Mouse (Mus musculus) lung, embryonic 16.5 days (tissue): ENCODE measurements at regions not wholly inside any gene's neighbourhood (a gene's known extent, or its start where the extent isn't known, plus 50 kb on each side); places are given as distances from the start of the nearest gene placed in this dataset.
A peak's percentile ranks its signal among the peaks of the same experiment; 100 is the strongest.

ENCODE experiments used
- ATAC-seq: fragments of 200-750 bp; cut with Nextera tagmentation; 2 replicates; pipeline ENCODE4 v1.8.0; 2017; ENCODE audit warnings: low read depth, mild to moderate bottlenecking, moderate library complexity
- H3K27ac ChIP-seq: fragments of 300-500 bp; sonication (generic); 2 replicates; pipeline ENCODE4 v1.5.1; 2014; ENCODE audit warnings: mild to moderate bottlenecking, control low read depth, low read length
- H3K27me3 ChIP-seq: fragments of 300-500 bp; sonication (generic); 2 replicates; pipeline ENCODE4 v1.6.1; 2014; ENCODE audit warnings: low read depth, low read length, mixed read lengths; ENCODE audit not compliant: control insufficient read depth, insufficient read depth
- H3K36me3 ChIP-seq: fragments of 300-500 bp; sonication (generic); 2 replicates; pipeline ENCODE4 v1.6.1; 2014; ENCODE audit warnings: low read length; ENCODE audit not compliant: control insufficient read depth, insufficient read depth
- H3K4me1 ChIP-seq: fragments of 300-500 bp; sonication (generic); replicated peaks from 2 replicates; pipeline ENCODE4 v1.6.1; 2014; ENCODE audit warnings: low read length, mixed read lengths; ENCODE audit not compliant: control insufficient read depth, insufficient read depth
- H3K4me2 ChIP-seq: fragments of 300-500 bp; sonication (generic); 2 replicates; pipeline ENCODE4 v1.6.1; 2014; ENCODE audit warnings: low read depth, low read length, control low read depth
- H3K4me3 ChIP-seq: fragments of 300-500 bp; sonication (generic); 2 replicates; pipeline ENCODE4 v1.5.1; 2014; ENCODE audit warnings: mild to moderate bottlenecking, low read length, control low read depth
- H3K9ac ChIP-seq: fragments of 300-500 bp; sonication (generic); 2 replicates; pipeline ENCODE4 v1.6.1; 2014; ENCODE audit warnings: low read length, control low read depth
- H3K9me3 ChIP-seq: fragments of 300-500 bp; sonication (generic); 2 replicates; pipeline ENCODE4 v1.6.1; 2016; ENCODE audit warnings: low read length; ENCODE audit not compliant: control insufficient read depth
- WGBS: fragments of 180-500 bp; shearing (Covaris S2); extraction: QIAGEN DNeasy Blood & Tissue Kit; methylation state at CpG from one replicate; pipeline ENCODE4 v1.1.7; 2014; 5-methylcytosine and 5-hydroxymethylcytosine counted together

DNA sequence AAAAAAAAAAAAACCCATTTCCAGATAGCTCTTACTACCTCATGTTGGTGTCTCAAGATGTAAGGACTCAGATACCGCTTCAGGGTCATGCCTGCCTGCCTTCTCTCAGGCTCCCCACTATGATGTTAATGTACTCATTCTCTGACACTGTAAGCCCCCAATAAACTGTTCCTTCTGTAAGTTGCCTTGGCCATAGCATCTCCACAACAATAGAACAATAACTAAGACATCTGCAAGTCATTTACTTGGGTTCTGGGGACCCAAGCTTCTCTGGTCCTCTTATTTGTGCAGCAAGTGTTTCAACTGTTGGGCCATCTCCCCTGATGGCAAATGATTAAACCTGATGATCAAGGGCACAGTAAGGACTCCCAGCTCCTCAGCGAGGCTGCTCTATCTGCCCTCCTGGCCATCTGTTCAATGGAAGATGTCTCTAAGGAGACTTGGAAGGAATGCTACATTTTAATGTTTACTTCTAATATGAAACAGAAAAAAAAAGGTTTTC is 520.8 kb upstream of the Rgma start:
- H3K36me3 ChIP-seq, result no peaks in the 10 kb centered on the region
- ATAC-seq, result no peak
- no peak overlapping the region for H3K4me3 ChIP-seq
- no peak overlapping the region for H3K9ac ChIP-seq
- no peaks in the 10 kb centered on the region for H3K9me3 ChIP-seq
- 76% methylated on average over 2 of the region's 2 CpGs for WGBS
- H3K27me3 ChIP-seq, result no peaks in the 10 kb centered on the region
- H3K4me1 ChIP-seq, result no peaks in the 10 kb centered on the region
- no peak overlapping the region for H3K27ac ChIP-seq
- no peak overlapping the region for H3K4me2 ChIP-seq

DNA sequence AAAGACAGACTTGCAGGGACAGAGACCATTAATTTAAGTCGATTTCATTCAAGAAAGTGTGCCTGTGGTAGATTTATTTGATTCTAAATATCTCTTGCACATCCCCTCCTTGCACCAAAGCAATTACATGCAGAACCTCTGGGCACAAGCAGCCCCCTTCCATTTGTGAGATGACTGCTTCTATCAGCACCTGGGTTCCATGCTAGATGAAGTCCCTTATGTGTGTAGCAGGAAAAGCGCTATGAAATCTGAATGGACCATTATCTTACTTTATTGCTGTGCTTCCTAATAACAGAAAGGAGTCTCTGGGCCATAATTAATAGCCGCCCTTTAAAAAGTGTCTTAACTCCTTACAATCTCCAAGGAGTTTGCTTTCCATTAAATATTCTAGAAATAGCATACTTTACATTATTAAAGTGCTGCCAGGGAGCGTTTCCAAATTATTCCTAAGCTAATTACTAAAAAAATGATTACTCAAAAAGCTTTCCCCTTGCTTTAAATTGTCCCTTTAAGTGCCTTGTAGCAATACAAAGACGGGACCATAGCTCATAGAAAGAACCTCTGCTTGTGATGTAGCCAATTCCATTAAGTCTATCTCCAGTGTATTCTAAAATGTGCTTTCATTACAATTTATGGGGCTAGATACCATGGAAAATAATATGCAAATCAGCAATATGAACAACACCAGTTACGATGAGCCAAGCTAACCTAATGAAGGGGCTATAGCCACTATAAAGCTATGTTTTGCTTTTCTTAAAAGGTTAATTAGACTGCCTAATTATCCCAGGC is 508.1 kb upstream of the Rgma start:
- 77% methylated on average over 6 of the region's 6 CpGs for WGBS
- no peaks in the 10 kb centered on the region for H3K27me3 ChIP-seq
- ATAC-seq, result no peak

GRCm38 (mm10) chr7:72869068-72869467 is 506.2 kb upstream of the Rgma start:
- H3K9me3 ChIP-seq, result no peaks in the 10 kb centered on the region
- WGBS, result 79% methylated on average over 4 of the region's 4 CpGs
- ATAC-seq, result no peak

More for the DNA sequence above, 508.1 kb upstream of the Rgma start:
- Histone ChIP-seq H3K4me3 (no peak overlapping the region), H3K27ac (no peak overlapping the region), H3K4me2 (no peak overlapping the region), H3K4me1 (no peaks in the 10 kb centered on the region), H3K36me3 (no peaks in the 10 kb centered on the region), H3K9ac (no peak overlapping the region), H3K9me3 (no peaks in the 10 kb centered on the region)

DNA sequence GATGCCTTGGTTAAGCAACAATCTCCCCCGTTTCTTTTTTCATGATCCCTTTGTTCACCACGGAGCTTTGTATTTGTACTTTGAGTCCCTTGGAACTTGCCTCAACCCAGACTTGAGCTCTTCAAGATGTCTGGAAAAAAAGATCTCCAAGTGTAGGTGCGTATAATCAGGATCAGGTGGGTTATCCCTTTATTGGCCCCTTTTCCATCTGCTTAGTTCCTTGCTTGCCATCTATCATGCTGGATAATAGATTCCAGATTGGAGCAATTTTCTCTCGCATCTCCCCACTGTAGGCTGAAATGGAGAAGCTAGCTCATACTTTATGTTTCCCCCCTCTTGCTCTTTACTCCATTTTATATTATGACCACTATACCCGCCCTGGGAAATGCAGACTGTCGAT is 474.5 kb upstream of the Rgma start:
- no peaks in the 10 kb centered on the region for H3K9me3 ChIP-seq
- 72% methylated on average over 6 of the region's 6 CpGs for WGBS
- no peaks in the 10 kb centered on the region for H3K4me1 ChIP-seq

More at GRCm38 (mm10) chr7:72869068-72869467, 506.2 kb upstream of the Rgma start:
- Histone ChIP-seq H3K4me1 (no peaks in the 10 kb centered on the region), H3K9ac (no peak overlapping the region), H3K36me3 (no peaks in the 10 kb centered on the region), H3K27me3 (no peaks in the 10 kb centered on the region), H3K4me3 (no peak overlapping the region), H3K4me2 (no peak overlapping the region), H3K27ac (no peak overlapping the region)

GRCm38 (mm10) chr7:72905891-72906290 is 469.4 kb upstream of the Rgma start:
- Histone ChIP-seq H3K4me2 (no peak overlapping the region), H3K9ac (no peak overlapping the region), H3K9me3 (no peaks in the 10 kb centered on the region), H3K4me1 (no peaks in the 10 kb centered on the region), H3K4me3 (no peak overlapping the region), H3K36me3 (no peaks in the 10 kb centered on the region), H3K27ac (no peak overlapping the region), H3K27me3 (no peaks in the 10 kb centered on the region)
- no peak for ATAC-seq
- whole genome bisulfite sequencing, result 55% methylated on average over 2 of the region's 2 CpGs

More for the DNA sequence above, 474.5 kb upstream of the Rgma start:
- Histone ChIP-seq H3K9ac (no peak overlapping the region), H3K27ac (no peak overlapping the region), H3K27me3 (no peaks in the 10 kb centered on the region), H3K4me3 (no peak overlapping the region), H3K36me3 (no peaks in the 10 kb centered on the region), H3K4me2 (no peak overlapping the region)
- no peak for ATAC-seq

DNA sequence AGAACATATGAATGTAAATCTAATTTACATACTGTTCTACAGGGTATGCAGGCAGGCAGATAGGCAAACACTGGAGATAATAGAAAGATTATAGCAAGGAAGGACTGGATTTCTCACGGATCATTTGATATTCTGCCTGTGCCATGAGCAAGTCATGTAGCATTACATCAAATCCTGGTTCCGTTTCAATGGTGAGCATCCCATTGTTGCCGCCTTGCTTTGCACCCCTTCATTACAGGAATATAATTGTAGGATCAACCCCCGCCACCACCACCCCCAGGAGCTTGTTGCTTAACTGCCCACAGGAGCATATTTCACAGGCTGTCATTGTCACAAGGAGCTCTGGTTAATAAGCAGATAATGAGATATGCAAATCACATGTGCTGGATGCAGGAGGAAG is 468.8 kb upstream of the Rgma start:
- no peak overlapping the region for H3K4me3 ChIP-seq
- ATAC-seq, result no peak
- no peaks in the 10 kb centered on the region for H3K9me3 ChIP-seq
- no peaks in the 10 kb centered on the region for H3K36me3 ChIP-seq
- 92% methylated on average over 4 of the region's 4 CpGs for WGBS
- H3K9ac ChIP-seq, result no peak overlapping the region
- H3K27ac ChIP-seq, result no peak overlapping the region
- no peaks in the 10 kb centered on the region for H3K4me1 ChIP-seq
- H3K4me2 ChIP-seq, result no peak overlapping the region
- no peaks in the 10 kb centered on the region for H3K27me3 ChIP-seq

- WGBS, result 57% methylated on average over 20 of the region's 20 CpGs
- H3K4me2 ChIP-seq, result no peak overlapping the region
- ATAC-seq, result no peak
Observed at GRCm38 (mm10) chr7:72926772-72927380, 448.4 kb upstream of the Rgma start.

GRCm38 (mm10) chr7:72938842-72939241 is 436.5 kb upstream of the Rgma start:
- Histone ChIP-seq H3K4me1 (no peaks in the 10 kb centered on the region), H3K9ac (no peak overlapping the region), H3K9me3 (no peaks in the 10 kb centered on the region), H3K4me2 (no peak overlapping the region), H3K27ac (no peak overlapping the region), H3K36me3 (no peaks in the 10 kb centered on the region), H3K4me3 (no peak overlapping the region), H3K27me3 (no peaks in the 10 kb centered on the region)
- 47% methylated on average over 2 of the region's 2 CpGs for WGBS
- ATAC-seq, result peak; percentile 56

More at GRCm38 (mm10) chr7:72926772-72927380, 448.4 kb upstream of the Rgma start:
- Histone ChIP-seq H3K4me3 (no peak overlapping the region), H3K9me3 (no peaks in the 10 kb centered on the region), H3K9ac (no peak overlapping the region), H3K36me3 (no peaks in the 10 kb centered on the region), H3K4me1 (no peaks in the 10 kb centered on the region), H3K27ac (no peak overlapping the region), H3K27me3 (no peaks in the 10 kb centered on the region)

DNA sequence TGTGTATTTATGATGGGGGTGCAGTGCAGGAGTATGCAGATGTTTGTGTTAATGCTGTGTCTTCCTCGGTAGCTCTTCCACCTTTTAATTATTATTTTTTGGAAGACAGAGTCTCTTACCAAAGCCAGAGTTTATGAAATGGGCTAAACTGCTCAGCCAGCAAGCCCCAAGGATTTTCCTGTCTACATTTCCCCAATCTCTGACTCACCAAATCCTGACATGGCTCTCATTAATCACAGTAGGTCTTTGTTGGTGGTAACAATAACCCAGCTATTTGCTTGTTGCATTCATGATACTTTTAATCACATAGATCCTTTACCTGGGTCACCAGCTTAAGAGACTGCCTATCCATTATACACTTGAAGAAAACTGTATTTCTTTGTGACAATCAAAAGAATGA is 427.8 kb upstream of the Rgma start:
- ATAC-seq, result no peak
- 64% methylated on average over 1 of the region's 1 CpGs for WGBS
- Histone ChIP-seq H3K9ac (no peak overlapping the region), H3K4me1 (0 out of 2 replicates have a peak, but pooled peaks cover 2% of the 10 kb centered on the region), H3K9me3 (no peaks in the 10 kb centered on the region), H3K27ac (no peak overlapping the region), H3K27me3 (no peaks in the 10 kb centered on the region), H3K4me3 (no peak overlapping the region), H3K4me2 (no peak overlapping the region), H3K36me3 (no peaks in the 10 kb centered on the region)
